Mouse (Mus musculus) left cerebral cortex, postnatal 4 days (tissue): ENCODE data around the gene Rexo1. TPM values are rescaled to one million over a fixed set of nuclear protein-coding genes. Genes with fewer than 3 reads are reported as not detected.

Experiments used
- DNase-seq: peaks from one replicate; pipeline ENCODE4 v3.0.0-alpha.2; 2022
- intact Hi-C: fragments of 180-260 bp; cut with DNase I; formaldehyde crosslinking; loops from one replicate; pipeline ENCODE4 v1.15.1; 2025
- microRNA-seq: library from miRNA; unstranded; fragments of <30 nt; microRNA quantifications from one replicate; pipeline ENCODE4 v1.2.0, GENCODE M21; 2022
- total RNA-seq, 2 experiments: library from RNA; stranded (reverse); gene quantifications; 2 replicates each; pipeline ENCODE4 v1.2.3; 2021

The Rexo1 gene
- total RNA-seq, 2 experiments from 2014 or later = 65.2 to 67.5 TPM

- intact Hi-C loops = no loop called here
- DNase-seq = no peak
These were observed 51.1 kb downstream of the Rexo1 start for GRCm38 (mm10) chr10:80510273-80510660.

- peak; percentile 82 for DNase-seq
- intact Hi-C loops = loop anchor here (5.0 kb wide), 1 partner anchor 62 kb away; no protein-coding TSS in a partner anchor
These were observed 51.7 kb downstream of the Rexo1 start for GRCm38 (mm10) chr10:80509412-80510272.

GRCm38 (mm10) chr10:80506222-80506621 is 55.1 kb downstream of the Rexo1 start:
- peak; percentile 65 for DNase-seq
- intact Hi-C loops = loop anchor here (5.0 kb wide), 1 partner anchor 59 kb away; no protein-coding TSS in a partner anchor

GRCm38 (mm10) chr10:80504724-80505123 is 56.6 kb downstream of the Rexo1 start:
- intact Hi-C loops = loop anchor here (5.0 kb wide), 1 partner anchor 57 kb away; no protein-coding TSS in a partner anchor
- no peak for DNase-seq

- intact Hi-C loops = no loop called here
- no peak for DNase-seq
These were observed 57.6 kb downstream of the Rexo1 start for GRCm38 (mm10) chr10:80503599-80504220.

GRCm38 (mm10) chr10:80502819-80503314 is 58.5 kb downstream of the Rexo1 start:
- intact Hi-C loops = no loop called here
- no peak for DNase-seq

- intact Hi-C loops = no loop called here
- DNase-seq = no peak
These were observed 59.1 kb downstream of the Rexo1 start for GRCm38 (mm10) chr10:80502291-80502690.

GRCm38 (mm10) chr10:80496421-80496820 is 64.9 kb downstream of the Rexo1 start:
- intact Hi-C loops = no loop called here
- DNase-seq = no peak

- intact Hi-C loops = no loop called here
These were observed 65.5 kb downstream of the Rexo1 start for GRCm38 (mm10) chr10:80495901-80496300.

GRCm38 (mm10) chr10:80494732-80495131 is 66.6 kb downstream of the Rexo1 start, which contains the start of gene Onecut3:
Onecut3 (plus strand) TSS chr10:80494835.
- intact Hi-C loops = no loop called here
- DNase-seq = no peak

More at GRCm38 (mm10) chr10:80495901-80496300, 65.5 kb downstream of the Rexo1 start:
- no peak for DNase-seq

Small RNAs within 50 kb of the gene (microRNA-seq; reads per million reads assigned to microRNA genes)
- not detected for gene Mir6912

Other genes with a start within 250 kb of the Rexo1 start
- gene 2310011J03Rik, start 241.0 kb downstream of the Rexo1 start, total RNA-seq = 10 to 100 TPM; 13.6 to 14.2 TPM
- gene Pcsk4, start 232.1 kb downstream of the Rexo1 start, total RNA-seq = 10 to 100 TPM in 1 of 2 experiments, 1 to 10 TPM in 1; 8.1 to 10.5 TPM
- 10 to 100 TPM; 13.3 to 14.8 TPM for gene Reep6, start 231.6 kb downstream of the Rexo1 start, total RNA-seq
- gene Adamtsl5, start 213.1 kb downstream of the Rexo1 start, total RNA-seq = under 1 TPM; 0.56 to 0.72 TPM
- gene Plk5, start 205.1 kb downstream of the Rexo1 start, total RNA-seq = 1 to 10 TPM; 4.2 to 6.1 TPM
- gene Mex3d, start 173.9 kb downstream of the Rexo1 start, total RNA-seq = 10 to 100 TPM; 75.5 to 80.1 TPM
- 100 to 1,000 TPM; 138 to 147 TPM for gene Mbd3, start 162.0 kb downstream of the Rexo1 start, total RNA-seq
- 100 to 1,000 TPM; 282 to 286 TPM for gene Uqcr11, start 154.7 kb downstream of the Rexo1 start, total RNA-seq
- gene Tcf3, start 127.9 kb downstream of the Rexo1 start, total RNA-seq = 10 to 100 TPM; 51.9 to 53.7 TPM
- gene Onecut3, start 66.7 kb downstream of the Rexo1 start, total RNA-seq = under 1 TPM in 1 of 2 experiments, not detected in 1; 0.24 TPM
- gene Atp8b3, start 22.4 kb downstream of the Rexo1 start, total RNA-seq = under 1 TPM; 0.14 to 0.20 TPM
- gene Klf16, start 15.8 kb upstream of the Rexo1 start, total RNA-seq = 10 to 100 TPM; 34.1 to 35.5 TPM
- 100 to 1,000 TPM; 131 to 133 TPM for gene Abhd17a, start 28.8 kb upstream of the Rexo1 start, total RNA-seq
- 10 to 100 TPM; 30.9 to 34.5 TPM for gene Scamp4, start 41.3 kb upstream of the Rexo1 start, total RNA-seq
- 1 to 10 TPM; 2.9 to 3.6 TPM for gene Adat3, start 41.3 kb upstream of the Rexo1 start, total RNA-seq
- gene Gm49322, start 44.5 kb upstream of the Rexo1 start, total RNA-seq = 1 to 10 TPM; 3.7 to 4.8 TPM
- gene Csnk1g2, start 61.3 kb upstream of the Rexo1 start, total RNA-seq = 100 to 1,000 TPM; 130 to 138 TPM
- 10 to 100 TPM; 80.9 to 83.2 TPM for gene Btbd2, start 95.5 kb upstream of the Rexo1 start, total RNA-seq
- 10 to 100 TPM; 61.6 to 67.1 TPM for gene Mknk2, start 116.6 kb upstream of the Rexo1 start, total RNA-seq
- gene Mob3a, start 140.4 kb upstream of the Rexo1 start, total RNA-seq = 10 to 100 TPM; 52.0 to 52.1 TPM
- gene Izumo4, start 140.6 kb upstream of the Rexo1 start, total RNA-seq = 10 to 100 TPM; 46.3 to 53.6 TPM
- gene Ap3d1, start 180.7 kb upstream of the Rexo1 start, total RNA-seq = 100 to 1,000 TPM; 142 to 145 TPM
- gene Dot1l, start 193.6 kb upstream of the Rexo1 start, total RNA-seq = 10 to 100 TPM; 62.1 TPM
- 10 to 100 TPM; 58.0 to 58.2 TPM for gene Sf3a2, start 236.6 kb upstream of the Rexo1 start, total RNA-seq
- 10 to 100 TPM; 73.2 to 86.2 TPM for gene Plekhj1, start 237.1 kb upstream of the Rexo1 start, total RNA-seq
- gene Amh, start 243.7 kb upstream of the Rexo1 start, total RNA-seq = 1 to 10 TPM; 1.9 to 2.2 TPM